Mouse (Mus musculus) retina, embryonic 14.5 days (tissue): ENCODE measurements around the gene Samd15.

Source experiments
- DNase-seq: peaks from one replicate; pipeline ENCODE4 v3.0.0-alpha.2; 2015; ENCODE audit warnings: low spot score

Samd15 gene

GRCm38 (mm10) chr12:87230379-87230895 is 30.9 kb downstream of the Samd15 start:
- no peak for DNase-seq

- DNase-seq, result no peak
Measured at GRCm38 (mm10) chr12:87236882-87237483, 37.5 kb downstream of the Samd15 start.

GRCm38 (mm10) chr12:87238632-87239031 is 39.1 kb downstream of the Samd15 start, which contains the start of gene Noxred1:
Noxred1 (minus strand) TSS chr12:87238732.
- DNase-seq, result no peak

- DNase-seq, result no peak
Measured at GRCm38 (mm10) chr12:87250161-87250560, 50.6 kb downstream of the Samd15 start.

- DNase-seq, result no peak
Measured at GRCm38 (mm10) chr12:87253878-87254277, 54.4 kb downstream of the Samd15 start.

GRCm38 (mm10) chr12:87256629-87257028 is 57.1 kb downstream of the Samd15 start:
- no peak for DNase-seq

GRCm38 (mm10) chr12:87260562-87260961 is 61.0 kb downstream of the Samd15 start:
- DNase-seq, result no peak
